Mouse (Mus musculus): Measurements from ENCODE around the gene Trim2. TPM values are rescaled to one million over a fixed set of nuclear protein-coding genes. Genes with fewer than 3 reads are reported as not detected.

The Trim2 gene
- polyA plus RNA-seq (2015; fragmentation: Nextera tagmentation; extraction: Ambion mirVana) = 126 and 142 TPM in 2 replicates

- H3K9me3 ChIP-seq = no peaks in the 10 kb centered on the region
- no peaks in the 10 kb centered on the region for H3K27me3 ChIP-seq
- H3K27ac ChIP-seq (replicated peaks) = peak within 1 kb of the TSS; percentile 90
- H3K4me1 ChIP-seq (replicated peaks) = peaks cover 51% of the 10 kb centered on the region
- peak within 1 kb of the TSS; percentile 78 for H3K4me2 ChIP-seq
- 96% methylated on average over 3 of the region's 3 CpGs for whole genome bisulfite sequencing
- peak within 1 kb of the TSS; percentile 70; the same call in 1 of the 2 replicates for H3K9ac ChIP-seq
- H3K36me3 ChIP-seq = no peaks in the 10 kb centered on the region
- H3K4me3 ChIP-seq = peak within 1 kb of the TSS; percentile 50
- no peak for ATAC-seq (ENCODE audit: low read depth)
These were observed at the start of gene Trim2 for GRCm38 (mm10) chr3:84306777-84307176. Trim2 (minus strand) TSS chr3:84306877.

GRCm38 (mm10) chr3:84355930-84356689 lies 49.4 kb upstream of the Trim2 start:
- Histone ChIP-seq H3K36me3 (no peaks in the 10 kb centered on the region), H3K4me3 (no peak overlapping the region), H3K27ac (replicated peaks) (no peak overlapping the region), H3K27me3 (no peaks in the 10 kb centered on the region), H3K9me3 (no peaks in the 10 kb centered on the region), H3K9ac (no peak overlapping the region), H3K4me1 (replicated peaks) (no peaks in the 10 kb centered on the region), H3K4me2 (no peak overlapping the region)
- WGBS = 52% methylated on average over 12 of the region's 12 CpGs
- ATAC-seq (ENCODE audit: low read depth) = no peak; the same call in 1 of the 2 replicates

- peaks cover 6% of the 10 kb centered on the region; the same call in 1 of the 2 replicates for H3K4me1 ChIP-seq (replicated peaks)
- H3K36me3 ChIP-seq = no peaks in the 10 kb centered on the region
- H3K9ac ChIP-seq = no peak overlapping the region
- H3K4me3 ChIP-seq = no peak overlapping the region
- no peaks in the 10 kb centered on the region for H3K9me3 ChIP-seq
- H3K27me3 ChIP-seq = no peaks in the 10 kb centered on the region
- H3K27ac ChIP-seq (replicated peaks) = no peak overlapping the region
- no peak overlapping the region for H3K4me2 ChIP-seq
- peak; percentile 64; the same call in 1 of the 2 replicates for ATAC-seq (ENCODE audit: low read depth)
- WGBS = 42% methylated on average over 5 of the region's 5 CpGs
These were observed 45.8 kb upstream of the Trim2 start for GRCm38 (mm10) chr3:84352353-84353034.

- H3K4me2 ChIP-seq = no peak overlapping the region
- H3K27me3 ChIP-seq = no peaks in the 10 kb centered on the region
- no peak for ATAC-seq (ENCODE audit: low read depth)
- no peaks in the 10 kb centered on the region for H3K36me3 ChIP-seq
- WGBS = 83% methylated on average over 6 of the region's 6 CpGs
- H3K4me3 ChIP-seq = no peak overlapping the region
- H3K9me3 ChIP-seq = no peaks in the 10 kb centered on the region
- H3K9ac ChIP-seq = no peak overlapping the region
- H3K27ac ChIP-seq (replicated peaks) = no peak overlapping the region
- H3K4me1 ChIP-seq (replicated peaks) = peaks cover 24% of the 10 kb centered on the region
These were observed 43.6 kb upstream of the Trim2 start for GRCm38 (mm10) chr3:84350311-84350710.

- Histone ChIP-seq H3K9ac (no peak overlapping the region), H3K27ac (replicated peaks) (no peak overlapping the region), H3K4me3 (no peak overlapping the region), H3K27me3 (no peaks in the 10 kb centered on the region), H3K4me2 (no peak overlapping the region), H3K4me1 (replicated peaks) (peaks cover 28% of the 10 kb centered on the region), H3K36me3 (no peaks in the 10 kb centered on the region), H3K9me3 (no peaks in the 10 kb centered on the region)
- 94% methylated on average over 10 of the region's 10 CpGs for WGBS
- ATAC-seq (ENCODE audit: low read depth) = no peak
These were observed 43.1 kb upstream of the Trim2 start for GRCm38 (mm10) chr3:84349771-84350170.

- Histone ChIP-seq H3K36me3 (no peaks in the 10 kb centered on the region), H3K9me3 (no peaks in the 10 kb centered on the region), H3K27ac (replicated peaks) (no peak overlapping the region), H3K4me2 (no peak overlapping the region), H3K9ac (no peak overlapping the region), H3K4me1 (replicated peaks) (peaks cover 32% of the 10 kb centered on the region), H3K4me3 (no peak overlapping the region), H3K27me3 (no peaks in the 10 kb centered on the region; the same call in 1 of the 2 replicates)
- 39% methylated on average over 4 of the region's 4 CpGs for WGBS
- ATAC-seq (ENCODE audit: low read depth) = no peak
These were observed 40.7 kb upstream of the Trim2 start for GRCm38 (mm10) chr3:84347426-84347825.

GRCm38 (mm10) chr3:84346456-84347150 lies 39.9 kb upstream of the Trim2 start:
- WGBS = 4% methylated on average over 10 of the region's 10 CpGs
- Histone ChIP-seq H3K36me3 (no peaks in the 10 kb centered on the region), H3K9ac (no peak overlapping the region)

GRCm38 (mm10) chr3:84345646-84345980 lies 38.9 kb upstream of the Trim2 start:
- peak overlapping the region; percentile 68 for H3K4me2 ChIP-seq
- no peaks in the 10 kb centered on the region for H3K9me3 ChIP-seq
- no peaks in the 10 kb centered on the region; the same call in 1 of the 2 replicates for H3K27me3 ChIP-seq
- WGBS = 29% methylated on average over 6 of the region's 6 CpGs
- H3K9ac ChIP-seq = no peak overlapping the region
- H3K4me1 ChIP-seq (replicated peaks) = peaks cover 32% of the 10 kb centered on the region
- H3K27ac ChIP-seq (replicated peaks) = peak overlapping the region; percentile 52; the same call in 1 of the 2 replicates
- ATAC-seq (ENCODE audit: low read depth) = peak; percentile 34
- H3K4me3 ChIP-seq = no peak overlapping the region
- no peaks in the 10 kb centered on the region for H3K36me3 ChIP-seq

More at GRCm38 (mm10) chr3:84346456-84347150, 39.9 kb upstream of the Trim2 start:
- Histone ChIP-seq H3K4me1 (replicated peaks) (peaks cover 32% of the 10 kb centered on the region), H3K27me3 (no peaks in the 10 kb centered on the region; the same call in 1 of the 2 replicates), H3K4me2 (no peak overlapping the region), H3K9me3 (no peaks in the 10 kb centered on the region), H3K4me3 (no peak overlapping the region), H3K27ac (replicated peaks) (peak overlapping the region; percentile 7; the same call in 1 of the 2 replicates)
- ATAC-seq (ENCODE audit: low read depth) = 0 out of 2 replicates have a peak, but pooled peaks have one; percentile 4

- H3K9me3 ChIP-seq = no peaks in the 10 kb centered on the region
- H3K4me3 ChIP-seq = peak overlapping the region; percentile 36
- H3K27ac ChIP-seq (replicated peaks) = peak overlapping the region; percentile 52
- peak overlapping the region; percentile 68 for H3K4me2 ChIP-seq
- ATAC-seq (ENCODE audit: low read depth) = peak; percentile 77
- H3K4me1 ChIP-seq (replicated peaks) = peaks cover 32% of the 10 kb centered on the region
- no peak overlapping the region for H3K9ac ChIP-seq
- WGBS = 14% methylated on average over 28 of the region's 28 CpGs
- H3K36me3 ChIP-seq = no peaks in the 10 kb centered on the region
- no peaks in the 10 kb centered on the region; the same call in 1 of the 2 replicates for H3K27me3 ChIP-seq
These were observed 38.3 kb upstream of the Trim2 start for GRCm38 (mm10) chr3:84344725-84345645.

- no peak overlapping the region for H3K4me3 ChIP-seq
- H3K4me2 ChIP-seq = no peak overlapping the region
- no peaks in the 10 kb centered on the region; the same call in 1 of the 2 replicates for H3K27me3 ChIP-seq
- ATAC-seq (ENCODE audit: low read depth) = no peak
- H3K4me1 ChIP-seq (replicated peaks) = peaks cover 32% of the 10 kb centered on the region
- H3K9me3 ChIP-seq = no peaks in the 10 kb centered on the region
- H3K27ac ChIP-seq (replicated peaks) = no peak overlapping the region
- 89% methylated on average over 9 of the region's 9 CpGs for WGBS
- no peaks in the 10 kb centered on the region for H3K36me3 ChIP-seq
- H3K9ac ChIP-seq = no peak overlapping the region
These were observed 36.4 kb upstream of the Trim2 start for GRCm38 (mm10) chr3:84343101-84343500.

- Histone ChIP-seq H3K4me1 (replicated peaks) (peaks cover 22% of the 10 kb centered on the region), H3K36me3 (no peaks in the 10 kb centered on the region), H3K27ac (replicated peaks) (no peak overlapping the region), H3K9me3 (no peaks in the 10 kb centered on the region), H3K9ac (no peak overlapping the region), H3K4me3 (no peak overlapping the region), H3K4me2 (no peak overlapping the region), H3K27me3 (no peaks in the 10 kb centered on the region; the same call in 1 of the 2 replicates)
- WGBS = 79% methylated on average over 7 of the region's 7 CpGs
- ATAC-seq (ENCODE audit: low read depth) = no peak
These were observed 35.1 kb upstream of the Trim2 start for GRCm38 (mm10) chr3:84341811-84342210.
